Mouse (Mus musculus): Measurements from ENCODE around the gene Usp21.
A peak's percentile ranks its signal among the peaks of the same experiment; 100 is the strongest.

Usp21 gene

GRCm38 (mm10) chr1:171239992-171240744 is 47.6 kb downstream of the Usp21 start:
- DNase-seq, result no peak

- DNase-seq, result no peak
Observed at GRCm38 (mm10) chr1:171238463-171238862, 49.3 kb downstream of the Usp21 start.

- DNase-seq, result no peak
Observed at GRCm38 (mm10) chr1:171237438-171237837, 50.4 kb downstream of the Usp21 start.

- no peak for DNase-seq
Observed at GRCm38 (mm10) chr1:171235791-171236190, 52.0 kb downstream of the Usp21 start.

GRCm38 (mm10) chr1:171234538-171234937 is 53.3 kb downstream of the Usp21 start:
- DNase-seq, result no peak

GRCm38 (mm10) chr1:171234126-171234525 is 53.7 kb downstream of the Usp21 start, which contains the start of gene Fcer1g:
Gene Fcer1g, minus strand, starts transcription at chr1:171234365.
- DNase-seq, result peak; percentile 73

GRCm38 (mm10) chr1:171232800-171233730 is 54.7 kb downstream of the Usp21 start:
- DNase-seq, result no peak

GRCm38 (mm10) chr1:171232348-171232747 is 55.4 kb downstream of the Usp21 start:
- DNase-seq, result no peak

Measured in layer of hippocampus, adult 9-11 months (tissue).